Mouse (Mus musculus) heart, embryonic 10.5 days (tissue): ENCODE results near the gene Pex5. TPM values are rescaled to one million over a fixed set of nuclear protein-coding genes. Genes with fewer than 3 reads are reported as not detected.
"Not testable (repeated sequence)": the region's sequence is repeated elsewhere in the genome, so short reads cannot be mapped to it uniquely, and the experiment has no call there.

Experiments
- DNase-seq: peaks from one replicate; pipeline ENCODE4 v3.0.0-alpha.2; 2017; ENCODE audit warnings: low spot score
- H3K27ac ChIP-seq: fragments of 300-500 bp; sonication (generic); 2 replicates; pipeline ENCODE4 v1.5.1; 2016; ENCODE audit warnings: mild to moderate bottlenecking
- H3K27me3 ChIP-seq: fragments of 300-500 bp; sonication (generic); 2 replicates; pipeline ENCODE4 v1.6.1; 2016; ENCODE audit warnings: mild to moderate bottlenecking; ENCODE audit not compliant: poor library complexity, insufficient read depth, severe bottlenecking
- H3K36me3 ChIP-seq: fragments of 300-500 bp; sonication (generic); 2 replicates; pipeline ENCODE4 v1.6.1; 2016; ENCODE audit warnings: mild to moderate bottlenecking, moderate library complexity
- H3K4me1 ChIP-seq: fragments of 300-500 bp; sonication (generic); 2 replicates; pipeline ENCODE4 v1.6.1; 2016; ENCODE audit warnings: mild to moderate bottlenecking
- H3K4me3 ChIP-seq: fragments of 300-500 bp; sonication (generic); 2 replicates; pipeline ENCODE4 v1.5.1; 2016; ENCODE audit warnings: mild to moderate bottlenecking, moderate library complexity
- H3K9me3 ChIP-seq: fragments of 300-500 bp; sonication (generic); 2 replicates; pipeline ENCODE4 v1.6.1; 2016; ENCODE audit warnings: mild to moderate bottlenecking, moderate library complexity
- WGBS: fragments of 180-500 bp; shearing (Covaris S2); methylation state at CpG from one replicate; pipeline ENCODE4 v1.1.7; 2016; 5-methylcytosine and 5-hydroxymethylcytosine counted together
- polyA plus RNA-seq: library from polyadenylated mRNA; unstranded; fragments of >200 nt; fragmentation: Nextera tagmentation; extraction: Ambion mirVana; gene quantifications from 2 replicates; pipeline ENCODE4 v1.2.1, GENCODE M21; 2016

Gene Pex5
- polyA plus RNA-seq, 1 experiment from 2014 or later, result 31.9 TPM

- H3K36me3 ChIP-seq, result no peaks in the 10 kb centered on the region
- H3K27me3 ChIP-seq, result peaks cover 17% of the 10 kb centered on the region
- 85% methylated on average over 2 of the region's 2 CpGs for WGBS
- no peak overlapping the region for H3K4me3 ChIP-seq
- no peaks in the 10 kb centered on the region for H3K4me1 ChIP-seq
- no peaks in the 10 kb centered on the region for H3K9me3 ChIP-seq
- H3K27ac ChIP-seq, result no peak overlapping the region
- no peak for DNase-seq
These were observed 31.2 kb upstream of the Pex5 start for GRCm38 (mm10) chr6:124446024-124446423.

- Histone ChIP-seq H3K4me3 (no peak overlapping the region), H3K9me3 (no peaks in the 10 kb centered on the region), H3K27ac (no peak overlapping the region), H3K36me3 (no peaks in the 10 kb centered on the region), H3K4me1 (no peaks in the 10 kb centered on the region), H3K27me3 (peaks cover 3% of the 10 kb centered on the region; the same call in 1 of the 2 replicates)
- DNase-seq, result no peak
- 78% methylated on average over 2 of the region's 2 CpGs for WGBS
These were observed 28.5 kb upstream of the Pex5 start for GRCm38 (mm10) chr6:124443338-124443737.

- no peak for DNase-seq
- no peak overlapping the region for H3K4me3 ChIP-seq
- 76% methylated on average over 7 of the region's 7 CpGs for WGBS
- no peaks in the 10 kb centered on the region for H3K36me3 ChIP-seq
- peaks cover under 1% of the 10 kb centered on the region; the same call in 1 of the 2 replicates for H3K4me1 ChIP-seq
- H3K27ac ChIP-seq, result no peak overlapping the region
- H3K27me3 ChIP-seq, result peaks cover 66% of the 10 kb centered on the region
- H3K9me3 ChIP-seq, result no peaks in the 10 kb centered on the region
These were observed 21.4 kb upstream of the Pex5 start for GRCm38 (mm10) chr6:124436245-124436644.

GRCm38 (mm10) chr6:124435173-124435572 is 20.3 kb upstream of the Pex5 start:
- Histone ChIP-seq H3K4me1 (peaks cover 6% of the 10 kb centered on the region; the same call in 1 of the 2 replicates), H3K27ac (no peak overlapping the region), H3K9me3 (no peaks in the 10 kb centered on the region), H3K27me3 (peaks cover 76% of the 10 kb centered on the region), H3K36me3 (no peaks in the 10 kb centered on the region), H3K4me3 (no peak overlapping the region)
- WGBS, result 75% methylated on average over 5 of the region's 5 CpGs
- no peak for DNase-seq

GRCm38 (mm10) chr6:124433688-124434324 is 18.9 kb upstream of the Pex5 start:
- Histone ChIP-seq H3K4me3 (no peak overlapping the region), H3K36me3 (no peaks in the 10 kb centered on the region), H3K27me3 (peaks cover 87% of the 10 kb centered on the region), H3K27ac (no peak overlapping the region), H3K4me1 (peaks cover 6% of the 10 kb centered on the region; the same call in 1 of the 2 replicates), H3K9me3 (no peaks in the 10 kb centered on the region)
- no peak for DNase-seq
- 81% methylated on average over 8 of the region's 8 CpGs for WGBS

- DNase-seq, result no peak
- Histone ChIP-seq H3K27ac (0 out of 2 replicates have a peak overlapping the region, but pooled peaks have one; percentile 4), H3K27me3 (peaks cover 84% of the 10 kb centered on the region), H3K9me3 (no peaks in the 10 kb centered on the region), H3K4me3 (no peak overlapping the region), H3K4me1 (peaks cover 28% of the 10 kb centered on the region), H3K36me3 (no peaks in the 10 kb centered on the region)
- 45% methylated on average over 8 of the region's 8 CpGs for WGBS
These were observed 16.1 kb upstream of the Pex5 start for GRCm38 (mm10) chr6:124430784-124431495.

- Histone ChIP-seq H3K27ac (no peak overlapping the region), H3K4me3 (no peak overlapping the region), H3K4me1 (peaks cover 28% of the 10 kb centered on the region), H3K27me3 (peaks cover 81% of the 10 kb centered on the region), H3K9me3 (no peaks in the 10 kb centered on the region), H3K36me3 (no peaks in the 10 kb centered on the region)
- no peak for DNase-seq
- WGBS, result 64% methylated on average over 3 of the region's 3 CpGs
These were observed 15.5 kb upstream of the Pex5 start for GRCm38 (mm10) chr6:124430379-124430778.

- WGBS, result 76% methylated on average over 5 of the region's 6 CpGs
- peaks cover 71% of the 10 kb centered on the region for H3K27me3 ChIP-seq
- no peak for DNase-seq
- no peaks in the 10 kb centered on the region for H3K9me3 ChIP-seq
- H3K27ac ChIP-seq, result no peak overlapping the region
- H3K36me3 ChIP-seq, result no peaks in the 10 kb centered on the region
- no peak overlapping the region for H3K4me3 ChIP-seq
- peaks cover 28% of the 10 kb centered on the region for H3K4me1 ChIP-seq
These were observed 13.1 kb upstream of the Pex5 start for GRCm38 (mm10) chr6:124427791-124428576.

- Histone ChIP-seq H3K27ac (no peak overlapping the region), H3K4me1 (peaks cover 28% of the 10 kb centered on the region), H3K4me3 (no peak overlapping the region), H3K27me3 (peaks cover 71% of the 10 kb centered on the region), H3K36me3 (no peaks in the 10 kb centered on the region), H3K9me3 (no peaks in the 10 kb centered on the region)
- no peak for DNase-seq
- WGBS, result 63% methylated on average over 7 of the region's 7 CpGs
These were observed 12.4 kb upstream of the Pex5 start for GRCm38 (mm10) chr6:124427289-124427688.

GRCm38 (mm10) chr6:124426604-124427003 is 11.7 kb upstream of the Pex5 start:
- WGBS, result 30% methylated on average over 3 of the region's 3 CpGs
- H3K36me3 ChIP-seq, result no peaks in the 10 kb centered on the region
- no peak overlapping the region for H3K27ac ChIP-seq
- no peak for DNase-seq
- H3K27me3 ChIP-seq, result peaks cover 68% of the 10 kb centered on the region
- H3K9me3 ChIP-seq, result no peaks in the 10 kb centered on the region
- H3K4me1 ChIP-seq, result peaks cover 28% of the 10 kb centered on the region
- H3K4me3 ChIP-seq, result 0 out of 2 replicates have a peak overlapping the region, but pooled peaks have one; percentile 3

GRCm38 (mm10) chr6:124425523-124425922 is 10.7 kb upstream of the Pex5 start:
- Histone ChIP-seq H3K9me3 (no peaks in the 10 kb centered on the region), H3K27me3 (peaks cover 57% of the 10 kb centered on the region), H3K4me1 (peaks cover 22% of the 10 kb centered on the region), H3K27ac (no peak overlapping the region), H3K4me3 (no peak overlapping the region), H3K36me3 (no peaks in the 10 kb centered on the region)
- 75% methylated on average over 6 of the region's 6 CpGs for WGBS
- DNase-seq, result no peak

GRCm38 (mm10) chr6:124425042-124425441 is 10.2 kb upstream of the Pex5 start:
- H3K27ac ChIP-seq, H3K9me3 ChIP-seq, H3K4me3 ChIP-seq, DNase-seq, H3K36me3 ChIP-seq: not testable (repeated sequence)
- 60% methylated on average over 7 of the region's 7 CpGs for WGBS
- Histone ChIP-seq H3K27me3 (peaks cover 52% of the 10 kb centered on the region), H3K4me1 (peaks cover 22% of the 10 kb centered on the region)

GRCm38 (mm10) chr6:124424068-124424498 is 9.2 kb upstream of the Pex5 start:
- no peaks in the 10 kb centered on the region for H3K36me3 ChIP-seq
- H3K4me3 ChIP-seq, result no peak overlapping the region

More at GRCm38 (mm10) chr6:124424068-124424498, 9.2 kb upstream of the Pex5 start:
- H3K4me1 ChIP-seq, result peaks cover 22% of the 10 kb centered on the region
- 9% methylated on average over 1 of the region's 1 CpGs for WGBS
- peaks cover 43% of the 10 kb centered on the region for H3K27me3 ChIP-seq
- DNase-seq, result no peak
- H3K9me3 ChIP-seq, result no peaks in the 10 kb centered on the region
- no peak overlapping the region for H3K27ac ChIP-seq
